Mouse (Mus musculus) layer of hippocampus, postnatal 36 days (tissue): Measurements from ENCODE around the gene Pramef25. TPM values are rescaled to one million over a fixed set of nuclear protein-coding genes. Genes with fewer than 3 reads are reported as not detected.
A peak's percentile ranks its signal among the peaks of the same experiment; 100 is the strongest.
"Not testable (repeated sequence)": the region's sequence is repeated elsewhere in the genome, so short reads cannot be mapped to it uniquely, and the experiment has no call there.

Experiments
- DNase-seq, 2 experiments: peaks; one replicate each; pipeline ENCODE4 v3.0.0; 2022
- total RNA-seq, 2 experiments: library from RNA; stranded (reverse); gene quantifications; 2 replicates each; pipeline ENCODE4 v1.2.3; 2021

Gene Pramef25
- not detected for total RNA-seq

- not testable (repeated sequence) for DNase-seq
Observed at GRCm38 (mm10) chr4:143950916-143951315, at the start of gene Pramef25. Gene Pramef25 (minus strand): TSS chr4:143951016.

DNA sequence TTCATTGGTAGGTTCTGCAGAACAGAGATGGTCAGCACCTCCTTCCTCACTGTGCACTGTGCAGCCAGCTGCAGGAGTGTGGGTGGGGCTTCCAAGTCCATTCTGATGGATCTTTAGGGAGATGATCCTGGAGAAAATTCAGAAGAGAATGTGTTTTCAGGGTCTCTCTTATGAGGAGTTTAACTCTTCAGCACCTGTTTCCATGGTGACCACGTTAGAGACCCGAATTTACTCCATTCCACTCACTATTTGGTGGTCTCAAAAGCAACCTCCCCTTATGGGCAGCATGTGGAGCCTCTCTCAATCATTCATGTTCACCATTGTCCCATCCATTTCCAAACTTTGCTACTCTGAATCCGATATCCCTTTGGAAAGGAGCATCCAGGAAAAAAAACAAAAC lies 43.5 kb upstream of the Pramef25 start, which contains the start of gene Pramef17:
Gene Pramef17 (minus strand): TSS at position 101 of the 400 bp plus-strand sequence.
- not testable (repeated sequence) for DNase-seq

DNA sequence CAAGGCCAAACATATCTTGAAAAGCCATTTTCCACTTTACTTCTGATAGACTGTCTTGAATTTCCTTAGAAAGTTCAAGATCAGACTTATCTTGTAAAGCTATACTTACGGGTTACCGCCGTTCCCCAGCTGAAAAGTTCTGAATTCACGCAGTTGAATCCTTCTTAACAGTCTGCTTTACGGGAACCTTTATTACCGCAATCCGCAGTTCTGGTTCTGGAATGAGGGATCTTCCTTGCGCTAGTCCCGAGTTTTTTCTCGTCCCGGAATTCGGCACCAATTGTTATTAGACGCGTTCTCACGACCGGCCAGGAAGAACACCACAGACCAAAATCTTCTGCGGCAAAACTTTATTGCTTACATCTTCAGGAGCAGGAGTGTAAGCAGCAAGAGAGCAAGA lies 37.3 kb upstream of the Pramef25 start:
- peak; percentile 33 to 41 for DNase-seq

GRCm38 (mm10) chr4:143987475-143987941 lies 36.7 kb upstream of the Pramef25 start:
- DNase-seq, result peak; percentile 31 to 39

DNA sequence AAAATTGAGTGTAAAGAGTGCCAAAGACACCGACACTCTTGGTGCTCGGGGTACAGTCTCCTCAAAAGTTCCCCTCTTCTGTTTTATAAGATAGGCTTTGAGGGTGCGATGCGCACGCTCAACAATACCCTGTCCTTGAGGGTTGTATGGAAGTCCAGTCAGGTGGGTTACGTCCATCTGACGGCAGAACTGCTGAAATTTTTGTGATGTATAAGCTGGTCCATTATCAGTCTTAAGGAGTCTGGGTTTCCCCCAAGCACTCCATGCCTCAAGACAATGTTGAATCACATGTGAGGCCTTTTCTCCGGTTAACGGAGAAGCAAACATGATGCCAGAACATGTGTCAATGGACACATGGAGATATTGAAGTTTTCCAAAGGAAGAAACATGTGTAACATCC lies 34.9 kb upstream of the Pramef25 start:
- peak; percentile 26 to 27 for DNase-seq

- peak; percentile 3 to 5 for DNase-seq
Observed at GRCm38 (mm10) chr4:143985165-143985564, 34.3 kb upstream of the Pramef25 start.

- not testable (repeated sequence) for DNase-seq
Observed at GRCm38 (mm10) chr4:143983446-143983845, 32.6 kb upstream of the Pramef25 start.

GRCm38 (mm10) chr4:143966850-143967249 lies 16.0 kb upstream of the Pramef25 start, which contains the start of gene Gm13101:
Gene Gm13101 (minus strand): TSS chr4:143966950.
- DNase-seq, result not testable (repeated sequence)

DNA sequence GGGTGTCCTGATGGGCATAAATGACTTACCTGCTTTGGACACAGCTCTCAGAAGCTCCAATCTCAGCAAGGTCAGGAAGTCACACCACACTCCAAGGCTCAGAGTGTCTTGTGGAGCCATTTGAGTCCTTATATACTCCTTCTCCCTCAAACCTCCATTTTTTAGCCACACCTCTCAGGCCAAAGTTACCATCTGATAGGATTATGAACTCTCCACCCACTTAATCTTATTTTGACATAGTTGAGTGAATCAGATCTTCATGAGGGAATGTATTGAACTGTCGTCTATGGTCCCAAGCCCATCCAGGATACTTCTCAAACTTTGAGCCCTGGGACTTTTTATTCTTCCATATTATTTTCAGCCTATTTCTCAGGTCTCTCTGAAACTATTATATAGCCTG lies 50.5 kb downstream of the Pramef25 start, which contains the start of gene Pramef6:
Gene Pramef6 (minus strand): TSS at position 101 of the 400 bp plus-strand sequence.
- DNase-seq, result not testable (repeated sequence)

Other genes with a start within 250 kb of the Pramef25 start
- gene Gm13089, start 248.3 kb downstream of the Pramef25 start, total RNA-seq, result not detected
- gene Gm13078, start 231.6 kb downstream of the Pramef25 start, total RNA-seq, result not detected
- not detected for gene Gm13023, start 161.7 kb downstream of the Pramef25 start, total RNA-seq
- not detected for gene Gm13084, start 134.9 kb downstream of the Pramef25 start, total RNA-seq
- not detected for gene Gm13103, start 104.5 kb downstream of the Pramef25 start, total RNA-seq
- not detected for gene Pramef6, start 50.6 kb downstream of the Pramef25 start, total RNA-seq
- not detected for gene Gm13101, start 15.9 kb upstream of the Pramef25 start, total RNA-seq
- gene Pramef17, start 43.4 kb upstream of the Pramef25 start, total RNA-seq, result not detected
- not detected for gene Pramel4, start 108.1 kb upstream of the Pramef25 start, total RNA-seq
- not detected for gene Gm13102, start 155.5 kb upstream of the Pramef25 start, total RNA-seq
- gene Oog3, start 211.6 kb upstream of the Pramef25 start, total RNA-seq, result not detected
- gene Oog2, start 239.7 kb upstream of the Pramef25 start, total RNA-seq, result not detected